ENCODE assay signal across 22 mouse cellular contexts in genomic region chr5:105536172-105536571, GRCm38 (mm10). TPM values are rescaled to one million over a fixed set of nuclear protein-coding genes. Genes with fewer than 3 reads are reported as not detected.
A peak's percentile ranks its signal among the peaks of the same experiment; 100 is the strongest.
DNase-seq lines count a peak whose midpoint lies in the region; ATAC-seq lines count a peak whose summit lies in the region.
"Had no signal": no experiment of that assay in that cellular context is flagged by ENCODE, and none has a peak within 500 bp of the region (broad histone marks: within the 10 kb centered on the region; RNA-seq: fewer than 3 reads in every experiment).

No protein-coding gene starts in this region.

- 87% methylated on average over 2 of the region's 2 CpGs for whole genome bisulfite sequencing in kidney, embryonic 15.5 days

- no peak overlapping the region for H3K4me3 ChIP-seq in kidney, embryonic 15.5 days (replicated peaks)
- H3K4me3 ChIP-seq: embryonic facial prominence, embryonic 10.5 days; embryonic facial prominence, embryonic 12.5 days; erythroblast, embryonic 14.5 days; forebrain, embryonic 10.5 days; forebrain, embryonic 12.5 days had no signal

- H3K9me3 ChIP-seq in kidney, embryonic 15.5 days (replicated peaks), result no peaks in the 10 kb centered on the region
- H3K9me3 ChIP-seq: embryonic facial prominence, embryonic 10.5 days; embryonic facial prominence, embryonic 12.5 days; forebrain, embryonic 10.5 days; forebrain, embryonic 12.5 days; G1E had no signal

- no peak for DNase-seq in kidney, adult 18-20 months
- DNase-seq in ES-CJ7 (ENCODE audit: low read depth, low spot score) (peak; percentile 25), R1 (ENCODE audit: low read depth, low spot score) (peak; percentile 50)
- DNase-seq in embryo, embryonic 10 days (ENCODE audit: low spot score), result no peak
- DNase-seq: adrenal gland, adult 8-10 months; adrenal gland, postnatal 14 days; adrenal gland, postnatal 36 days; cerebellum, adult 11-12 months; cerebellum, adult 9-11 months had no signal

- peak overlapping the region; percentile 73; the same call in 1 of the 2 replicates for H3K27ac ChIP-seq in kidney, embryonic 15.5 days
- H3K27ac ChIP-seq: embryonic facial prominence, embryonic 10.5 days; embryonic facial prominence, embryonic 12.5 days; forebrain, embryonic 10.5 days; forebrain, embryonic 12.5 days had no signal

- H3K36me3 ChIP-seq in kidney, embryonic 15.5 days, result 0 out of 2 replicates have a peak, but pooled peaks cover 4% of the 10 kb centered on the region
- H3K36me3 ChIP-seq: embryonic facial prominence, embryonic 12.5 days; forebrain, embryonic 12.5 days had no signal

- no peak overlapping the region for H3K9ac ChIP-seq in kidney, embryonic 15.5 days
- H3K9ac ChIP-seq: embryonic facial prominence, embryonic 12.5 days; forebrain, embryonic 12.5 days had no signal

- no peak overlapping the region for H3K4me2 ChIP-seq in kidney, embryonic 15.5 days
- H3K4me2 ChIP-seq: embryonic facial prominence, embryonic 12.5 days; forebrain, embryonic 12.5 days had no signal

- no peak for ATAC-seq in kidney, embryonic 15.5 days (replicated peaks; ENCODE audit: low FRiP score)
- ATAC-seq in megakaryocyte-erythroid progenitor cell, adult 5-6 weeks (replicated peaks; ENCODE audit: low FRiP score, low TSS enrichment, poor library complexity, severe bottlenecking), result 0 out of 2 replicates have a peak, but pooled peaks have one; percentile 16
- ATAC-seq in erythroblast, adult 5-6 weeks (replicated peaks; ENCODE audit: low FRiP score, poor library complexity, severe bottlenecking), result no peak
- ATAC-seq: activated CD4-positive, CD25-positive, alpha-beta regulatory T cell, adult 4 months; forebrain, embryonic 14.5 days; forebrain, embryonic 16.5 days; Patski had no signal

- no peaks in the 10 kb centered on the region for H3K27me3 ChIP-seq in kidney, embryonic 15.5 days
- H3K27me3 ChIP-seq: embryonic facial prominence, embryonic 12.5 days; forebrain, embryonic 12.5 days; Patski had no signal

- peaks cover 18% of the 10 kb centered on the region for H3K4me1 ChIP-seq in kidney, embryonic 15.5 days
- H3K4me1 ChIP-seq: forebrain, embryonic 12.5 days had no signal

RNA-seq across cellular contexts. Expression of gene Lrrc8c, which starts 17.0 kb away (rescaled TPM):
- polyA plus RNA-seq in kidney, embryonic 15.5 days (2015; fragmentation: Nextera tagmentation; extraction: Ambion mirVana), result 17.0 and 18.4 TPM in 2 replicates
- total RNA-seq in megakaryocyte-erythroid progenitor cell, adult 5-6 weeks (2014; fragmentation: Nextera tagmentation), result 64.7 and 81.9 TPM in 2 replicates
- 15.3 and 22.5 TPM in 2 replicates for total RNA-seq in megakaryocyte-erythroid progenitor cell, adult 5-6 weeks (2017)
- 16.7 and 24.6 TPM in 2 replicates for total RNA-seq in erythroblast, adult 5-6 weeks (2015; ENCODE audit: low replicate concordance)
- total RNA-seq in erythroblast, adult 5-6 weeks (2017; ENCODE audit: low replicate concordance), result 5.9 and 9.4 TPM in 2 replicates

Comparison
In these comparisons a context has a peak if more than half of its experiments do, and no peak if none do; other contexts are left out.
1. DNase-seq: peak in ES-CJ7 (single experiment) and R1 (single experiment); none in kidney, adult 18-20 months (single experiment) and embryo, embryonic 10 days (single experiment).